ENCODE assay signal across 9 mouse cellular contexts in the genomic region with DNA sequence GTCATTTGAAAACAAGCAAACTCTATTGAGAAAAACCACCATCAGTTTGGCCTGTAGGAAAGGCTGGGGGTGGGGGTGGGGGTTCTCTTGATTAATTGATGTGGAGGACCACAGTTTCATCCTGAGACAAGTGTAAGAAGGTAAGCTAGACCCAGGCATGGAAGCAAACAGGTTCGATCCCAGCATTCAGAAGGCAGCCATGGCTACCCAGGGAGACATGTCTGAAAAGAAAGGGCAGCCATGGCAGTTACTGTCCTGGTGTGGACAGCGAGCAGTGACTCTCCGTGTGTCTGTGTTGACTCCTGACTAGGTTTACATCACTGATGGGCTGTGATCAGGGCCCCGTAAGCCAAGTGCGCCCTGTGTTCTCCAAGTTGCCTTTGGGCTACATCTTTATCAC. TPM values are rescaled to one million over a fixed set of nuclear protein-coding genes. Genes with fewer than 3 reads are reported as not detected.
DNase-seq lines count a peak whose midpoint lies in the region; ATAC-seq and TF ChIP-seq lines count a peak whose summit lies in the region.
"Had no signal": no experiment of that assay in that cellular context is flagged by ENCODE, and none has a peak within 500 bp of the region (broad histone marks: within the 10 kb centered on the region; RNA-seq: fewer than 3 reads in every experiment).

Gene Grm4 (minus strand): TSS at position 101 of the 400 bp plus-strand sequence.

- no peaks in the 10 kb centered on the region for H3K36me3 ChIP-seq in kidney, embryonic 15.5 days
- H3K36me3 ChIP-seq in kidney, adult 2 months (ENCODE audit: control insufficient read depth, insufficient read depth, low read length): no peaks in the 10 kb centered on the region
- H3K36me3 ChIP-seq in embryonic facial prominence, embryonic 10.5 days (replicated peaks): no peaks in the 10 kb centered on the region
- H3K36me3 ChIP-seq in hindbrain, embryonic 14.5 days (replicated peaks; ENCODE audit: control insufficient read depth, insufficient read depth): no peaks in the 10 kb centered on the region
- H3K36me3 ChIP-seq in limb, embryonic 15.5 days: no peaks in the 10 kb centered on the region
- no peaks in the 10 kb centered on the region for H3K36me3 ChIP-seq in thymus, adult 2 months (ENCODE audit: control insufficient read depth, insufficient read depth, low read length)

- H3K27ac ChIP-seq in kidney, embryonic 15.5 days: no peak within 1 kb of the TSS
- H3K27ac ChIP-seq in kidney, adult 2 months (ENCODE audit: insufficient read depth, low read depth, low read length): no peak within 1 kb of the TSS
- H3K27ac ChIP-seq in embryonic facial prominence, embryonic 10.5 days (replicated peaks): no peak within 1 kb of the TSS
- H3K27ac ChIP-seq in hindbrain, embryonic 14.5 days: no peak within 1 kb of the TSS
- H3K27ac ChIP-seq in limb, embryonic 15.5 days: no peak within 1 kb of the TSS
- H3K27ac ChIP-seq in thymus, adult 2 months (ENCODE audit: control insufficient read depth, insufficient read depth, low read length): no peak within 1 kb of the TSS

- WGBS in kidney, embryonic 15.5 days: 79% methylated on average over 5 of the region's 5 CpGs
- WGBS in kidney, adult 2 months: 78% methylated on average over 5 of the region's 5 CpGs
- 78% methylated on average over 5 of the region's 5 CpGs for WGBS in embryonic facial prominence, embryonic 10.5 days
- WGBS in hindbrain, embryonic 14.5 days: 71% methylated on average over 5 of the region's 5 CpGs
- WGBS in limb, embryonic 15.5 days: 70% methylated on average over 5 of the region's 5 CpGs
- 92% methylated on average over 5 of the region's 5 CpGs for WGBS in thymus, adult 2 months

- TF ChIP-seq CTCF in kidney, adult 2 months (conservative IDR thresholded peaks at IDR 0.05; ENCODE audit: insufficient read depth, insufficient read length, low read depth, low read length): no peak
- TF ChIP-seq CTCF in thymus, adult 2 months (IDR thresholded peaks at IDR 0.05; ENCODE audit: borderline replicate concordance, control insufficient read depth, extremely low read depth, insufficient read depth, low read length, poor library complexity): no peak

- no peak for DNase-seq in kidney, adult 2 months
- DNase-seq in embryonic facial prominence, embryonic 10.5 days (ENCODE audit: low spot score): no peak
- DNase-seq in hindbrain, embryonic 14.5 days (ENCODE audit: low spot score): no peak
- no peak for DNase-seq in gastrocnemius, postnatal 25 days
- DNase-seq in thymus, postnatal 4 days: no peak
- DNase-seq in thymus, adult 2 months: no peak

- no peak within 1 kb of the TSS for H3K4me3 ChIP-seq in kidney, embryonic 15.5 days (replicated peaks)
- H3K4me3 ChIP-seq in kidney, adult 2 months (ENCODE audit: insufficient read depth, low read depth, low read length): no peak within 1 kb of the TSS
- H3K4me3 ChIP-seq in embryonic facial prominence, embryonic 10.5 days: peak within 1 kb of the TSS; percentile 32; the same call in 1 of the 2 replicates
- H3K4me3 ChIP-seq in hindbrain, embryonic 14.5 days (replicated peaks; ENCODE audit: low read length): no peak within 1 kb of the TSS
- H3K4me3 ChIP-seq in limb, embryonic 15.5 days: no peak within 1 kb of the TSS
- H3K4me3 ChIP-seq in thymus, adult 2 months (ENCODE audit: control insufficient read depth, insufficient read depth, low read length): no peak within 1 kb of the TSS
- H3K4me3 ChIP-seq: megakaryocyte, embryonic 14.5 days had no signal

- H3K27me3 ChIP-seq in kidney, embryonic 15.5 days: peaks cover 69% of the 10 kb centered on the region
- H3K27me3 ChIP-seq in kidney, adult 2 months (replicated peaks; ENCODE audit: control insufficient read depth, insufficient read depth, low read length): no peaks in the 10 kb centered on the region
- peaks cover 67% of the 10 kb centered on the region for H3K27me3 ChIP-seq in embryonic facial prominence, embryonic 10.5 days (replicated peaks; ENCODE audit: low read depth, poor library complexity, severe bottlenecking)
- peaks cover 10% of the 10 kb centered on the region; the same call in 1 of the 2 replicates for H3K27me3 ChIP-seq in hindbrain, embryonic 14.5 days (ENCODE audit: control insufficient read depth, insufficient read depth, low read length)
- peaks cover 60% of the 10 kb centered on the region for H3K27me3 ChIP-seq in limb, embryonic 15.5 days
- no peaks in the 10 kb centered on the region for H3K27me3 ChIP-seq in thymus, adult 2 months (ENCODE audit: control insufficient read depth, insufficient read depth, low read length)

- no peak for ATAC-seq in kidney, embryonic 15.5 days (replicated peaks; ENCODE audit: low FRiP score)
- ATAC-seq in hindbrain, embryonic 14.5 days (ENCODE audit: low FRiP score): no peak
- no peak for ATAC-seq in limb, embryonic 15.5 days (ENCODE audit: insufficient number of reproducible peaks, low FRiP score, low TSS enrichment, low read depth)

- H3K9ac ChIP-seq in kidney, embryonic 15.5 days: no peak within 1 kb of the TSS
- H3K9ac ChIP-seq in hindbrain, embryonic 14.5 days: no peak within 1 kb of the TSS
- no peak within 1 kb of the TSS for H3K9ac ChIP-seq in limb, embryonic 15.5 days

- no peak for TF ChIP-seq POLR2A in kidney, adult 2 months (IDR thresholded peaks at IDR 0.05; ENCODE audit: low read depth, low read length)
- TF ChIP-seq POLR2A in thymus, adult 2 months (IDR thresholded peaks at IDR 0.05; ENCODE audit: control insufficient read depth, extremely low read depth, insufficient read depth, low read length, poor library complexity): no peak

- H3K4me1 ChIP-seq in kidney, embryonic 15.5 days: peaks cover 7% of the 10 kb centered on the region
- H3K4me1 ChIP-seq in kidney, adult 2 months (ENCODE audit: control insufficient read depth, insufficient read depth, low read length): no peaks in the 10 kb centered on the region
- H3K4me1 ChIP-seq in embryonic facial prominence, embryonic 10.5 days: peaks cover 41% of the 10 kb centered on the region
- H3K4me1 ChIP-seq in hindbrain, embryonic 14.5 days (replicated peaks; ENCODE audit: control insufficient read depth, insufficient read depth, low read length): peaks cover 15% of the 10 kb centered on the region; the same call in 1 of the 2 replicates
- H3K4me1 ChIP-seq in limb, embryonic 15.5 days: peaks cover 4% of the 10 kb centered on the region
- no peaks in the 10 kb centered on the region for H3K4me1 ChIP-seq in thymus, adult 2 months (replicated peaks; ENCODE audit: control insufficient read depth, insufficient read depth, low read length)

- H3K9me3 ChIP-seq in kidney, embryonic 15.5 days (replicated peaks): no peaks in the 10 kb centered on the region
- no peaks in the 10 kb centered on the region for H3K9me3 ChIP-seq in embryonic facial prominence, embryonic 10.5 days
- H3K9me3 ChIP-seq in hindbrain, embryonic 14.5 days (ENCODE audit: control insufficient read depth, low read length): no peaks in the 10 kb centered on the region
- H3K9me3 ChIP-seq in limb, embryonic 15.5 days: 0 out of 2 replicates have a peak, but pooled peaks cover 3% of the 10 kb centered on the region

- peak within 1 kb of the TSS; percentile 42 for H3K4me2 ChIP-seq in kidney, embryonic 15.5 days
- peak within 1 kb of the TSS; percentile 41 for H3K4me2 ChIP-seq in hindbrain, embryonic 14.5 days (replicated peaks)
- H3K4me2 ChIP-seq in limb, embryonic 15.5 days: peak within 1 kb of the TSS; percentile 22; the same call in 1 of the 2 replicates

RNA-seq across cellular contexts. Expression of gene Grm4, which starts in this region (rescaled TPM):
- 1.0 and 1.2 TPM in 2 replicates for polyA plus RNA-seq in kidney, embryonic 15.5 days (2015; fragmentation: Nextera tagmentation; extraction: Ambion mirVana)
- polyA plus RNA-seq in kidney, adult 2 months (2012; rRNA removed): 0.02 and 0.03 TPM in 2 replicates
- 0.96 and 1.3 TPM in 2 replicates for polyA plus RNA-seq in embryonic facial prominence, embryonic 10.5 days (2016; fragmentation: Nextera tagmentation; extraction: Ambion mirVana)
- 9.0 and 10.1 TPM in 2 replicates for polyA plus RNA-seq in hindbrain, embryonic 14.5 days (2014; fragmentation: Nextera tagmentation; extraction: Ambion mirVana)
- 0.54 and 0.55 TPM in 2 replicates for polyA plus RNA-seq in limb, embryonic 15.5 days (2015; fragmentation: Nextera tagmentation; extraction: Ambion mirVana)
- total RNA-seq in gastrocnemius, postnatal 25 days (2021): under 1 TPM; 0.08 to 0.24 TPM
- 1.5 and 1.9 TPM in 2 replicates for polyA plus RNA-seq in thymus, adult 2 months (2012; rRNA removed)
